Mouse (Mus musculus) brain, embryonic 18.5 days (tissue): ENCODE measurements around the gene Acnat1.
"Not testable (repeated sequence)": the region's sequence is repeated elsewhere in the genome, so short reads cannot be mapped to it uniquely, and the experiment has no call there.

Experiments
- DNase-seq: peaks from one replicate; pipeline ENCODE4 v3.0.0-alpha.2; 2012; ENCODE audit warnings: low read depth, low spot score

Gene Acnat1

GRCm38 (mm10) chr4:49456171-49456570 lies 17.5 kb downstream of the Acnat1 start:
- DNase-seq = no peak

GRCm38 (mm10) chr4:49451848-49452551 lies 21.7 kb downstream of the Acnat1 start:
- DNase-seq = no peak

GRCm38 (mm10) chr4:49451133-49451847 lies 22.4 kb downstream of the Acnat1 start:
- DNase-seq = not testable (repeated sequence)

- not testable (repeated sequence) for DNase-seq
These were observed 36.7 kb downstream of the Acnat1 start for GRCm38 (mm10) chr4:49436968-49437367.

GRCm38 (mm10) chr4:49410151-49410550 lies 63.6 kb downstream of the Acnat1 start:
- DNase-seq = not testable (repeated sequence)

- not testable (repeated sequence) for DNase-seq
These were observed 65.8 kb downstream of the Acnat1 start, which contains the start of gene Acnat2 for GRCm38 (mm10) chr4:49407957-49408356. TSS of gene Acnat2 (minus strand) at chr4:49408151.
